Mouse (Mus musculus) cerebellum, adult 2 months (tissue): ENCODE data around the gene Pih1d1.
"Not testable (repeated sequence)": the region's sequence is repeated elsewhere in the genome, so short reads cannot be mapped to it uniquely, and the experiment has no call there.

Source experiments
- CTCF ChIP-seq: fragments of 200-500 bp; IDR thresholded peaks from 2 replicates; pipeline ENCODE4 v1.5.1; 2011; ENCODE audit warnings: low read depth, mild to moderate bottlenecking, control low read depth, low read length, moderate library complexity, borderline replicate concordance; ENCODE audit not compliant: insufficient read depth
- POLR2A ChIP-seq: fragments of 200-500 bp; IDR thresholded peaks from 2 replicates; pipeline ENCODE4 v1.6.1; 2011; ENCODE audit warnings: low read length, control low read depth, borderline replicate concordance; ENCODE audit not compliant: insufficient read depth

DNA sequence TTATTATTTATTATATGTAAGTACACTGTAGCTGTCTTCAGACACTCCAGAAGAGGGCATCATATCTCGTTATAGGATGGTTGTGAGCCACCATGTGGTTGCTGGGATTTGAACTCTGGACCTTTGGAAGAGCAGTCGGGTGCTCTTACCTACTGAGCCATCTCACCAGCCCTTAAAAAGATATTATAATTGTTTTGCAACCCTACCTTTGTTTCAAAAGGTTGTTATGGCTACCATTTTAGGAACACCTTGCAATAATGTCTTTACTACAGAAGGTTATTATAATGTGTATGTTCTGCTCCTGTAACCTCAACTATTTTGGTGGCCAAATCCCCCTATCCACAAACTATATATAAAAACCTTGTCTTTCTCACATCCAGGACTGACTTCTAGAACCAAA is 1.1 kb upstream of the Pih1d1 start:
- not testable (repeated sequence) for TF ChIP-seq CTCF, POLR2A
